Mouse (Mus musculus) kidney, embryonic 14.5 days (tissue): Measurements from ENCODE around the gene S100a1. TPM values are rescaled to one million over a fixed set of nuclear protein-coding genes. Genes with fewer than 3 reads are reported as not detected.

ENCODE experiments used
- ATAC-seq: fragments of 200-750 bp; cut with Nextera tagmentation; 2 replicates; pipeline ENCODE4 v1.8.0; 2017; ENCODE audit warnings: moderate number of reproducible peaks, mild to moderate bottlenecking, moderate TSS enrichment, moderate library complexity; ENCODE audit not compliant: low FRiP score, low TSS enrichment
- H3K27ac ChIP-seq: fragments of 300-500 bp; sonication (generic); 2 replicates; pipeline ENCODE4 v1.5.1; 2014; ENCODE audit warnings: low read depth, mild to moderate bottlenecking, low read length, moderate library complexity, mixed read lengths
- H3K27me3 ChIP-seq: fragments of 300-500 bp; sonication (generic); 2 replicates; pipeline ENCODE4 v1.6.1; 2014; ENCODE audit warnings: mild to moderate bottlenecking, low read length; ENCODE audit not compliant: control insufficient read depth, insufficient read depth
- H3K36me3 ChIP-seq: fragments of 300-500 bp; sonication (generic); 2 replicates; pipeline ENCODE4 v1.6.1; 2014; ENCODE audit warnings: low read length, mixed read lengths; ENCODE audit not compliant: control insufficient read depth, insufficient read depth
- H3K4me1 ChIP-seq: fragments of 300-500 bp; sonication (generic); 2 replicates; pipeline ENCODE4 v1.6.1; 2014; ENCODE audit warnings: low read length, mixed read lengths; ENCODE audit not compliant: control insufficient read depth, insufficient read depth
- H3K4me2 ChIP-seq: fragments of 300-500 bp; sonication (generic); replicated peaks from 2 replicates; pipeline ENCODE4 v1.6.1; 2014; ENCODE audit warnings: low read depth, mild to moderate bottlenecking, low read length
- H3K4me3 ChIP-seq: fragments of 300-500 bp; sonication (generic); 2 replicates; pipeline ENCODE4 v1.5.1; 2014; ENCODE audit warnings: mild to moderate bottlenecking, low read length
- H3K9ac ChIP-seq: fragments of 300-500 bp; sonication (generic); 2 replicates; pipeline ENCODE4 v1.6.1; 2014; ENCODE audit warnings: low read depth, mild to moderate bottlenecking, low read length, moderate library complexity
- H3K9me3 ChIP-seq: fragments of 300-500 bp; sonication (generic); 2 replicates; pipeline ENCODE4 v1.6.1; 2016; ENCODE audit warnings: low read length; ENCODE audit not compliant: control insufficient read depth
- WGBS: fragments of 180-500 bp; shearing (Covaris S2); extraction: QIAGEN DNeasy Blood & Tissue Kit; methylation state at CpG from one replicate; pipeline ENCODE4 v1.1.7; 2014; 5-methylcytosine and 5-hydroxymethylcytosine counted together
- polyA plus RNA-seq: library from polyadenylated mRNA; unstranded; fragments of >200 nt; fragmentation: Nextera tagmentation; extraction: Ambion mirVana; gene quantifications from 2 replicates; pipeline ENCODE4 v1.2.1, GENCODE M21; 2014

Gene S100a1
- polyA plus RNA-seq, 1 experiment from 2014 or later = 55.9 TPM

- no peaks in the 10 kb centered on the region for H3K36me3 ChIP-seq
- H3K27me3 ChIP-seq = no peaks in the 10 kb centered on the region
- H3K9me3 ChIP-seq = no peaks in the 10 kb centered on the region
- peak; percentile 86 for ATAC-seq
- peak within 1 kb of the TSS; percentile 84 for H3K27ac ChIP-seq
- H3K4me1 ChIP-seq = peaks cover 11% of the 10 kb centered on the region; the same call in 1 of the 2 replicates
- H3K9ac ChIP-seq = peak within 1 kb of the TSS; percentile 51; the same call in 1 of the 2 replicates
- H3K4me2 ChIP-seq = peak within 1 kb of the TSS; percentile 33
- WGBS = 31% methylated on average over 10 of the region's 10 CpGs
- H3K4me3 ChIP-seq = peak within 1 kb of the TSS; percentile 26; the same call in 1 of the 2 replicates
These were observed 23.1 kb upstream of the S100a1 start, which contains the start of gene S100a16 for GRCm38 (mm10) chr3:90537141-90537904. Gene S100a16, plus strand, starts transcription at chr3:90537254.

- Histone ChIP-seq H3K9ac (no peak overlapping the region), H3K4me2 (no peak overlapping the region), H3K9me3 (no peaks in the 10 kb centered on the region), H3K4me3 (no peak overlapping the region), H3K4me1 (peaks cover 1% of the 10 kb centered on the region; the same call in 1 of the 2 replicates), H3K27ac (no peak overlapping the region), H3K27me3 (no peaks in the 10 kb centered on the region), H3K36me3 (no peaks in the 10 kb centered on the region)
- 38% methylated on average over 1 of the region's 1 CpGs for WGBS
- ATAC-seq = no peak
These were observed 21.3 kb upstream of the S100a1 start for GRCm38 (mm10) chr3:90535446-90535845.

GRCm38 (mm10) chr3:90531713-90532112, 17.5 kb upstream of the S100a1 start:
- ATAC-seq = no peak
- Histone ChIP-seq H3K9ac (no peak overlapping the region), H3K4me3 (no peak overlapping the region), H3K36me3 (no peaks in the 10 kb centered on the region), H3K27ac (no peak overlapping the region), H3K4me1 (no peaks in the 10 kb centered on the region), H3K4me2 (no peak overlapping the region), H3K27me3 (no peaks in the 10 kb centered on the region), H3K9me3 (no peaks in the 10 kb centered on the region)
- 62% methylated on average over 5 of the region's 5 CpGs for WGBS

- WGBS = 81% methylated on average over 7 of the region's 7 CpGs
- ATAC-seq = no peak
- H3K4me3 ChIP-seq = no peak overlapping the region
- no peak overlapping the region for H3K9ac ChIP-seq
- H3K9me3 ChIP-seq = no peaks in the 10 kb centered on the region
- no peaks in the 10 kb centered on the region for H3K27me3 ChIP-seq
- H3K4me2 ChIP-seq = no peak overlapping the region
- H3K27ac ChIP-seq = no peak overlapping the region
- no peaks in the 10 kb centered on the region for H3K36me3 ChIP-seq
- no peaks in the 10 kb centered on the region for H3K4me1 ChIP-seq
These were observed 13.2 kb upstream of the S100a1 start for GRCm38 (mm10) chr3:90527291-90527873.

- Histone ChIP-seq H3K9ac (no peak within 1 kb of the TSS), H3K36me3 (no peaks in the 10 kb centered on the region), H3K4me1 (no peaks in the 10 kb centered on the region), H3K27me3 (no peaks in the 10 kb centered on the region), H3K4me3 (no peak within 1 kb of the TSS), H3K9me3 (no peaks in the 10 kb centered on the region), H3K4me2 (no peak within 1 kb of the TSS), H3K27ac (no peak within 1 kb of the TSS)
- no peak; the same call in 1 of the 2 replicates for ATAC-seq
- WGBS = 49% methylated on average over 5 of the region's 5 CpGs
These were observed 12.4 kb upstream of the S100a1 start, which contains the start of gene S100a14 for GRCm38 (mm10) chr3:90526580-90526979. Gene S100a14, plus strand, starts transcription at chr3:90526856.

- ATAC-seq = peak; percentile 25; the same call in 1 of the 2 replicates
- Histone ChIP-seq H3K4me3 (no peak overlapping the region), H3K4me2 (no peak overlapping the region), H3K9me3 (no peaks in the 10 kb centered on the region), H3K27ac (no peak overlapping the region), H3K4me1 (no peaks in the 10 kb centered on the region), H3K27me3 (no peaks in the 10 kb centered on the region), H3K9ac (no peak overlapping the region), H3K36me3 (no peaks in the 10 kb centered on the region)
- 67% methylated on average over 2 of the region's 2 CpGs for WGBS
These were observed 11.9 kb upstream of the S100a1 start for GRCm38 (mm10) chr3:90526076-90526475.

- ATAC-seq = peak; percentile 48
- H3K9ac ChIP-seq = no peak overlapping the region
- H3K4me2 ChIP-seq = no peak overlapping the region
- H3K4me3 ChIP-seq = no peak overlapping the region
- H3K27me3 ChIP-seq = no peaks in the 10 kb centered on the region
- H3K27ac ChIP-seq = no peak overlapping the region
- no peaks in the 10 kb centered on the region for H3K9me3 ChIP-seq
- 71% methylated on average over 4 of the region's 4 CpGs for WGBS
- H3K36me3 ChIP-seq = no peaks in the 10 kb centered on the region
- H3K4me1 ChIP-seq = no peaks in the 10 kb centered on the region
These were observed 11.2 kb upstream of the S100a1 start for GRCm38 (mm10) chr3:90525421-90525820.

- H3K27me3 ChIP-seq = no peaks in the 10 kb centered on the region
- WGBS = 77% methylated on average over 4 of the region's 4 CpGs
- H3K9me3 ChIP-seq = no peaks in the 10 kb centered on the region
- H3K27ac ChIP-seq = no peak overlapping the region
- H3K4me1 ChIP-seq = peaks cover 8% of the 10 kb centered on the region
- no peak overlapping the region for H3K4me3 ChIP-seq
- H3K9ac ChIP-seq = no peak overlapping the region
- no peaks in the 10 kb centered on the region for H3K36me3 ChIP-seq
- H3K4me2 ChIP-seq = no peak overlapping the region
- ATAC-seq = no peak
These were observed 3.5 kb upstream of the S100a1 start for GRCm38 (mm10) chr3:90517711-90518110.

- no peaks in the 10 kb centered on the region for H3K27me3 ChIP-seq
- ATAC-seq = no peak
- H3K9me3 ChIP-seq = no peaks in the 10 kb centered on the region
- peaks cover 8% of the 10 kb centered on the region for H3K4me1 ChIP-seq
- no peak overlapping the region for H3K4me3 ChIP-seq
- H3K9ac ChIP-seq = no peak overlapping the region
- WGBS = 94% methylated on average over 4 of the region's 4 CpGs
- no peaks in the 10 kb centered on the region for H3K36me3 ChIP-seq
- H3K27ac ChIP-seq = no peak overlapping the region
- H3K4me2 ChIP-seq = peak overlapping the region; percentile 82; the same call in 1 of the 2 replicates
These were observed 1.6 kb upstream of the S100a1 start for GRCm38 (mm10) chr3:90515789-90516188.
